Mouse (Mus musculus): ENCODE data around the gene Olfr957. TPM values are rescaled to one million over a fixed set of nuclear protein-coding genes. Genes with fewer than 3 reads are reported as not detected.

Gene Olfr957
- polyA plus RNA-seq, 1 experiment from 2014 or later, result not detected

DNA sequence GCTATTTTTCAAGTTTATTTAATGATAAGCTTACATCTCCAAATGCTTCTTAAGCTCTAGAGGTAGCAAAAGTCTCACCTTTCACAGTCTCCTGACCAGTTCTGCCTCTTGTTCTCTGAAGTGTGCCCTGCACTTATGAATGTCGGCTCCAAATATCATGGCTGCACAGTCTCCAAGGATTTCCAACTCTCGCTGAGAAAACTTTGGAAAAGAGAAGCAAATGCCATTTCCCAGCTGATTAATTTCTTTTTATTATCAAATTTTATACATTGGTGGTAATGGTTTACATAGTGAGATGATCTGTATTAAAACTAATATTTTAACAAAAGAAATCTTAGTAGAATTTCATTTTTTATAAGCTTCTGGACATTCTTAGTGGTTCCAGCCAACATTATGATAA, 21.7 kb downstream of the Olfr957 start, which contains the start of gene Olfr44:
Olfr44 (minus strand) TSS at position 101 of the 400 bp plus-strand sequence.
- WGBS, result 96% methylated on average over 2 of the region's 2 CpGs
- no peak within 1 kb of the TSS for H3K4me3 ChIP-seq (ENCODE audit: low read depth, low read length)
- no peaks in the 10 kb centered on the region for H3K27me3 ChIP-seq (ENCODE audit: control insufficient read depth, insufficient read depth, low read length)
- no peak within 1 kb of the TSS for H3K9ac ChIP-seq (replicated peaks; ENCODE audit: low read depth, low read length)
- no peaks in the 10 kb centered on the region for H3K4me1 ChIP-seq (ENCODE audit: control insufficient read depth, insufficient read depth, low read length)
- H3K4me2 ChIP-seq (ENCODE audit: low read depth, low read length), result no peak within 1 kb of the TSS
- H3K36me3 ChIP-seq (ENCODE audit: control insufficient read depth, insufficient read depth, low read length), result no peaks in the 10 kb centered on the region
- no peak for ATAC-seq (ENCODE audit: low read depth)
- no peak within 1 kb of the TSS for H3K27ac ChIP-seq (ENCODE audit: low read depth, low read length)
- H3K9me3 ChIP-seq (ENCODE audit: control insufficient read depth, low read length), result no peaks in the 10 kb centered on the region

DNA sequence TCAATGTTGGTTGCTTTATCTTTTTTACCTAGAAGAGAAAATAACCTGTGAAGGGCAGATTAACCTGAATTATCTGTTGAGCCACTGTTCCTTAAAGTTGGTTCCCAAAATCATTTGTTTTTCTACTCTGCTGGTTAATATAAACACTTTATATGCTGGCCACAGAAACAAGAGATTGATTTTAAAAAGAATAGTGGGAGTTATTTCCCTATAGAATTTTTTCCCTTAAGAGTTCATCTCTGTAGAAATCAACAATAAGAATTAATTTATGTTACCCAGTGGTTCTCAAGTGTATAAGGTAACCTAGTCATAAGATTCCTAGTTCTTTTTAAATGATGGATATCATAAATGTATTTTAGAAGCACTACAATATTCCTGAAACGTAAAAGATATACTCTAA, 43.8 kb downstream of the Olfr957 start, which contains the start of gene Olfr955:
Olfr955 (minus strand) TSS at position 101 of the 400 bp plus-strand sequence.
- H3K9ac ChIP-seq (replicated peaks; ENCODE audit: low read depth, low read length), result no peak within 1 kb of the TSS
- H3K4me2 ChIP-seq (ENCODE audit: low read depth, low read length), result no peak within 1 kb of the TSS
- 52% methylated on average over 1 of the region's 1 CpGs for WGBS
- no peaks in the 10 kb centered on the region for H3K9me3 ChIP-seq (ENCODE audit: control insufficient read depth, low read length)
- H3K27me3 ChIP-seq (ENCODE audit: control insufficient read depth, insufficient read depth, low read length), result no peaks in the 10 kb centered on the region
- H3K4me3 ChIP-seq (ENCODE audit: low read depth, low read length), result no peak within 1 kb of the TSS
- H3K36me3 ChIP-seq (ENCODE audit: control insufficient read depth, insufficient read depth, low read length), result no peaks in the 10 kb centered on the region
- H3K27ac ChIP-seq (ENCODE audit: low read depth, low read length), result no peak within 1 kb of the TSS
- H3K4me1 ChIP-seq (ENCODE audit: control insufficient read depth, insufficient read depth, low read length), result no peaks in the 10 kb centered on the region
- ATAC-seq (ENCODE audit: low read depth), result no peak

Other genes starting within 250 kb of the Olfr957 start
- gene Olfr945, start 239.0 kb downstream of the Olfr957 start, polyA plus RNA-seq (2014; fragmentation: Nextera tagmentation; extraction: Ambion mirVana), result not detected in 2 replicates
- not detected in 2 replicates for gene Olfr948, start 189.8 kb downstream of the Olfr957 start, polyA plus RNA-seq (2014; fragmentation: Nextera tagmentation; extraction: Ambion mirVana)
- gene Olfr951, start 128.4 kb downstream of the Olfr957 start, polyA plus RNA-seq (2014; fragmentation: Nextera tagmentation; extraction: Ambion mirVana), result not detected in 2 replicates
- gene Olfr952, start 88.7 kb downstream of the Olfr957 start, polyA plus RNA-seq (2014; fragmentation: Nextera tagmentation; extraction: Ambion mirVana), result not detected in 2 replicates
- not detected in 2 replicates for gene Olfr954, start 59.1 kb downstream of the Olfr957 start, polyA plus RNA-seq (2014; fragmentation: Nextera tagmentation; extraction: Ambion mirVana)
- gene Olfr955, start 43.9 kb downstream of the Olfr957 start, polyA plus RNA-seq (2014; fragmentation: Nextera tagmentation; extraction: Ambion mirVana), result not detected in 2 replicates
- gene Olfr44, start 21.8 kb downstream of the Olfr957 start, polyA plus RNA-seq (2014; fragmentation: Nextera tagmentation; extraction: Ambion mirVana), result not detected in 2 replicates
- gene Olfr958, start 38.2 kb upstream of the Olfr957 start, polyA plus RNA-seq (2014; fragmentation: Nextera tagmentation; extraction: Ambion mirVana), result not detected in 2 replicates
- not detected in 2 replicates for gene Olfr959, start 59.8 kb upstream of the Olfr957 start, polyA plus RNA-seq (2014; fragmentation: Nextera tagmentation; extraction: Ambion mirVana)
- gene AW551984, start 88.6 kb upstream of the Olfr957 start, polyA plus RNA-seq (2014; fragmentation: Nextera tagmentation; extraction: Ambion mirVana), result 141 and 199 TPM in 2 replicates
- gene Olfr148, start 94.8 kb upstream of the Olfr957 start, polyA plus RNA-seq (2014; fragmentation: Nextera tagmentation; extraction: Ambion mirVana), result not detected in 2 replicates
- not detected in 2 replicates for gene Olfr960, start 105.6 kb upstream of the Olfr957 start, polyA plus RNA-seq (2014; fragmentation: Nextera tagmentation; extraction: Ambion mirVana)
- gene Olfr961, start 129.3 kb upstream of the Olfr957 start, polyA plus RNA-seq (2014; fragmentation: Nextera tagmentation; extraction: Ambion mirVana), result not detected in 2 replicates
- not detected in 2 replicates for gene Olfr963, start 151.4 kb upstream of the Olfr957 start, polyA plus RNA-seq (2014; fragmentation: Nextera tagmentation; extraction: Ambion mirVana)
- gene Olfr149, start 191.3 kb upstream of the Olfr957 start, polyA plus RNA-seq (2014; fragmentation: Nextera tagmentation; extraction: Ambion mirVana), result not detected in 2 replicates
- gene Olfr965, start 195.5 kb upstream of the Olfr957 start, polyA plus RNA-seq (2014; fragmentation: Nextera tagmentation; extraction: Ambion mirVana), result not detected in 2 replicates
- gene Olfr150, start 215.2 kb upstream of the Olfr957 start, polyA plus RNA-seq (2014; fragmentation: Nextera tagmentation; extraction: Ambion mirVana), result not detected in 2 replicates
- gene Olfr967, start 230.4 kb upstream of the Olfr957 start, polyA plus RNA-seq (2014; fragmentation: Nextera tagmentation; extraction: Ambion mirVana), result not detected in 2 replicates

All from neural tube, embryonic 14.5 days (tissue).